In the genomic region with DNA sequence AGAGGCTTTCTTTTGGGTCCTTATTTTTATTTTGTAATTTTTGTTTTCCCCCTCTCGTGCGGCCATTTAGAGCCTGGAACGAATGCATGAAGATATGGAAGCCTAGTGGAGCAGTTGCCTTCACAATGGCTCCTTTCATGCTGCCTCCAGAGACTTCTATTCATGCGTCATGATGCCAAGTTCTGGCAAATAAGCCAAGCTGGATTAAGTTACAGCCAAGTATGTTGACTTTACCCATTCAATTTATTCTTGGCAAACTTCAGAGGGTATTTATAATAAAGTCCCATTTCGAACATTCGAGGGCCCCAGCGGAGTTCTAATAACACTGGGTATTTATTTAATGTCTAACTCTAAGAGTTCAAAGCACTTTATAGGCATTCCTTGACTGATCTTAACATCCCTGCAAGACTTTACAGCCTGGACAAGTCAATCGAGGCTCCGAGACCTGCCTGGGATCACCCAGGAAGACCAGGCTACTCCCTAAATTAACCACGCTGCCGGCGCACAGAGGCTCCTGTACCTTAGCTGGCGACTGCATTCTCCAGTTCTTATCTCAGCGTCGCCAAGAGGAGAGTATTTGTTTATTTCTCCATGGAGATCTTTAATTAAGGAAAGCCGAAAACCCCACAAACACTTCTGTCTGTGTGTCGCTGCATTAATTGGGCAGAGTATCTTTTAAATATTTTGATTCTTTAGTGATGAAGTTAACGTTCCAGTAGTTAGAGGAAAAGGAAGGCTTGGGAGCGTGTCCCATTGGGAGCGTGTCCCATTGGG, we compare ENCODE assay signal across 16 mouse cellular contexts.
DNase-seq lines count a peak whose midpoint lies in the region; ATAC-seq lines count a peak whose summit lies in the region.
"Had no signal": no experiment of that assay in that cellular context is flagged by ENCODE, and none has a peak within 500 bp of the region (broad histone marks: within the 10 kb centered on the region; RNA-seq: fewer than 3 reads in every experiment).

No protein-coding gene starts in this region.

- no peaks in the 10 kb centered on the region for H3K36me3 ChIP-seq in hindbrain, embryonic 14.5 days (replicated peaks; ENCODE audit: control insufficient read depth, insufficient read depth)
- H3K36me3 ChIP-seq in hindbrain, embryonic 13.5 days = no peaks in the 10 kb centered on the region
- no peaks in the 10 kb centered on the region for H3K36me3 ChIP-seq in midbrain, embryonic 14.5 days (ENCODE audit: control insufficient read depth, insufficient read depth, low read length)
- no peaks in the 10 kb centered on the region for H3K36me3 ChIP-seq in midbrain, embryonic 11.5 days (ENCODE audit: control insufficient read depth, insufficient read depth, low read length)
- no peaks in the 10 kb centered on the region for H3K36me3 ChIP-seq in embryonic facial prominence, embryonic 15.5 days
- H3K36me3 ChIP-seq: midbrain, embryonic 12.5 days; neural tube, embryonic 12.5 days had no signal

- H3K4me1 ChIP-seq in hindbrain, embryonic 14.5 days (replicated peaks; ENCODE audit: control insufficient read depth, insufficient read depth, low read length) = peaks cover 22% of the 10 kb centered on the region
- H3K4me1 ChIP-seq in hindbrain, embryonic 13.5 days (replicated peaks) = peaks cover 38% of the 10 kb centered on the region
- peaks cover 15% of the 10 kb centered on the region for H3K4me1 ChIP-seq in midbrain, embryonic 14.5 days (ENCODE audit: control insufficient read depth, insufficient read depth, low read length)
- H3K4me1 ChIP-seq in midbrain, embryonic 11.5 days (ENCODE audit: control insufficient read depth, insufficient read depth, low read length) = peaks cover 8% of the 10 kb centered on the region
- H3K4me1 ChIP-seq in embryonic facial prominence, embryonic 15.5 days = peaks cover 58% of the 10 kb centered on the region

- H3K9ac ChIP-seq in hindbrain, embryonic 14.5 days = no peak overlapping the region
- no peak overlapping the region for H3K9ac ChIP-seq in hindbrain, embryonic 13.5 days
- no peak overlapping the region for H3K9ac ChIP-seq in midbrain, embryonic 14.5 days (replicated peaks; ENCODE audit: low read length)
- no peak overlapping the region for H3K9ac ChIP-seq in midbrain, embryonic 11.5 days (ENCODE audit: low read length)
- no peak overlapping the region for H3K9ac ChIP-seq in embryonic facial prominence, embryonic 15.5 days
- H3K9ac ChIP-seq: midbrain, embryonic 12.5 days; neural tube, embryonic 12.5 days had no signal

- ATAC-seq in hindbrain, embryonic 14.5 days (ENCODE audit: low FRiP score) = no peak
- no peak for ATAC-seq in hindbrain, embryonic 13.5 days (ENCODE audit: low FRiP score)
- ATAC-seq in midbrain, embryonic 14.5 days (ENCODE audit: low FRiP score, low TSS enrichment) = no peak; the same call in 1 of the 2 replicates
- no peak for ATAC-seq in midbrain, embryonic 11.5 days (ENCODE audit: low FRiP score)
- no peak for ATAC-seq in embryonic facial prominence, embryonic 15.5 days (ENCODE audit: insufficient number of reproducible peaks, low FRiP score, low TSS enrichment, low read depth)

- DNase-seq in hindbrain, embryonic 14.5 days (ENCODE audit: low spot score) = peak; percentile 60
- DNase-seq in midbrain, embryonic 14.5 days = peak; percentile 70
- DNase-seq in midbrain, embryonic 11.5 days (ENCODE audit: low spot score, missing footprints) = no peak
- no peak for DNase-seq in ovary, postnatal 14 days (ENCODE audit: low spot score)
- DNase-seq in right cerebral cortex, postnatal 10 days (ENCODE audit: low spot score in 2 of 2) = no peak
- DNase-seq: cerebellum, adult 2 months; heart, postnatal 4 days; kidney, adult 18-20 months; kidney, postnatal 4 days; layer of hippocampus, postnatal 36 days; liver; spleen, adult 18-20 months had no signal

- H3K27me3 ChIP-seq in hindbrain, embryonic 14.5 days (ENCODE audit: control insufficient read depth, insufficient read depth, low read length) = no peaks in the 10 kb centered on the region
- 0 out of 2 replicates have a peak, but pooled peaks cover 5% of the 10 kb centered on the region for H3K27me3 ChIP-seq in hindbrain, embryonic 13.5 days
- H3K27me3 ChIP-seq in midbrain, embryonic 14.5 days (ENCODE audit: control insufficient read depth, insufficient read depth, low read length) = no peaks in the 10 kb centered on the region
- no peaks in the 10 kb centered on the region for H3K27me3 ChIP-seq in midbrain, embryonic 11.5 days (ENCODE audit: control insufficient read depth, insufficient read depth, low read length)
- H3K27me3 ChIP-seq in embryonic facial prominence, embryonic 15.5 days = no peaks in the 10 kb centered on the region
- H3K27me3 ChIP-seq: midbrain, embryonic 12.5 days had no signal

- H3K4me3 ChIP-seq in hindbrain, embryonic 14.5 days (replicated peaks; ENCODE audit: low read length) = no peak overlapping the region
- H3K4me3 ChIP-seq in hindbrain, embryonic 13.5 days = no peak overlapping the region
- no peak overlapping the region for H3K4me3 ChIP-seq in midbrain, embryonic 14.5 days (replicated peaks; ENCODE audit: low read depth, low read length)
- H3K4me3 ChIP-seq in midbrain, embryonic 11.5 days (ENCODE audit: low read depth, low read length) = no peak overlapping the region
- no peak overlapping the region for H3K4me3 ChIP-seq in embryonic facial prominence, embryonic 15.5 days (replicated peaks)
- H3K4me3 ChIP-seq: midbrain, embryonic 12.5 days; neural tube, embryonic 12.5 days had no signal

- no peak overlapping the region for H3K4me2 ChIP-seq in hindbrain, embryonic 14.5 days (replicated peaks)
- H3K4me2 ChIP-seq in hindbrain, embryonic 13.5 days = no peak overlapping the region
- H3K4me2 ChIP-seq in midbrain, embryonic 14.5 days (ENCODE audit: low read length) = no peak overlapping the region
- no peak overlapping the region for H3K4me2 ChIP-seq in midbrain, embryonic 11.5 days
- H3K4me2 ChIP-seq in embryonic facial prominence, embryonic 15.5 days (replicated peaks) = no peak overlapping the region
- H3K4me2 ChIP-seq: midbrain, embryonic 12.5 days; neural tube, embryonic 12.5 days had no signal

- peak overlapping the region; percentile 49; the same call in 1 of the 2 replicates for H3K27ac ChIP-seq in hindbrain, embryonic 14.5 days
- H3K27ac ChIP-seq in hindbrain, embryonic 13.5 days = no peak overlapping the region
- no peak overlapping the region for H3K27ac ChIP-seq in midbrain, embryonic 14.5 days (replicated peaks; ENCODE audit: low read depth, low read length)
- H3K27ac ChIP-seq in midbrain, embryonic 11.5 days (ENCODE audit: low read depth, low read length) = no peak overlapping the region
- 0 out of 2 replicates have a peak overlapping the region, but pooled peaks have one; percentile 22 for H3K27ac ChIP-seq in embryonic facial prominence, embryonic 15.5 days (replicated peaks)
- H3K27ac ChIP-seq: midbrain, embryonic 12.5 days; neural tube, embryonic 12.5 days had no signal

- WGBS in hindbrain, embryonic 14.5 days = 62% methylated on average over 20 of the region's 20 CpGs
- 71% methylated on average over 20 of the region's 20 CpGs for WGBS in hindbrain, embryonic 13.5 days
- WGBS in midbrain, embryonic 14.5 days = 63% methylated on average over 20 of the region's 20 CpGs
- WGBS in midbrain, embryonic 11.5 days = 76% methylated on average over 20 of the region's 20 CpGs
- 49% methylated on average over 20 of the region's 20 CpGs for WGBS in embryonic facial prominence, embryonic 15.5 days

- no peaks in the 10 kb centered on the region for H3K9me3 ChIP-seq in hindbrain, embryonic 14.5 days (ENCODE audit: control insufficient read depth, low read length)
- no peaks in the 10 kb centered on the region for H3K9me3 ChIP-seq in hindbrain, embryonic 13.5 days
- H3K9me3 ChIP-seq in midbrain, embryonic 14.5 days (ENCODE audit: control insufficient read depth, low read length) = no peaks in the 10 kb centered on the region
- H3K9me3 ChIP-seq in midbrain, embryonic 11.5 days (ENCODE audit: control insufficient read depth, low read length) = no peaks in the 10 kb centered on the region
- no peaks in the 10 kb centered on the region for H3K9me3 ChIP-seq in embryonic facial prominence, embryonic 15.5 days (replicated peaks)
- H3K9me3 ChIP-seq: midbrain, embryonic 12.5 days; neural tube, embryonic 12.5 days had no signal

Comparison
In these comparisons a context has a peak if more than half of its experiments do, and no peak if none do; other contexts are left out.
1. DNase-seq: peak in hindbrain, embryonic 14.5 days (single experiment) and midbrain, embryonic 14.5 days (single experiment); none in midbrain, embryonic 11.5 days (single experiment), ovary, postnatal 14 days (single experiment) and right cerebral cortex, postnatal 10 days (0 of 2).
2. H3K27ac ChIP-seq: peak in hindbrain, embryonic 14.5 days (single experiment) and embryonic facial prominence, embryonic 15.5 days (single experiment); none in hindbrain, embryonic 13.5 days (single experiment), midbrain, embryonic 14.5 days (single experiment) and midbrain, embryonic 11.5 days (single experiment).